Mouse (Mus musculus): ENCODE measurements around the gene Creb5. TPM values are rescaled to one million over a fixed set of nuclear protein-coding genes. Genes with fewer than 3 reads are reported as not detected.

Gene Creb5
- polyA plus RNA-seq, 1 experiment from 2014 or later: 25.4 TPM

- Histone ChIP-seq H3K27ac (ENCODE audit: low read length) (no peak overlapping the region), H3K9me3 (replicated peaks; ENCODE audit: control insufficient read depth, low read length) (no peaks in the 10 kb centered on the region), H3K27me3 (ENCODE audit: control insufficient read depth, insufficient read depth, low read length) (no peaks in the 10 kb centered on the region), H3K4me1 (ENCODE audit: control insufficient read depth, insufficient read depth, low read length) (no peaks in the 10 kb centered on the region), H3K4me3 (ENCODE audit: low read length) (no peak overlapping the region), H3K36me3 (ENCODE audit: control insufficient read depth, insufficient read depth) (no peaks in the 10 kb centered on the region), H3K9ac (ENCODE audit: low read length) (no peak overlapping the region), H3K4me2 (ENCODE audit: low read depth, low read length) (no peak overlapping the region)
- no peak for ATAC-seq (replicated peaks; ENCODE audit: extremely low read depth, insufficient read depth, low FRiP score)
- WGBS: 84% methylated on average over 9 of the region's 9 CpGs
These were observed 428.9 kb downstream of the Creb5 start for GRCm38 (mm10) chr6:53716013-53716412.

GRCm38 (mm10) chr6:53720009-53720408 is 432.9 kb downstream of the Creb5 start:
- H3K9me3 ChIP-seq (replicated peaks; ENCODE audit: control insufficient read depth, low read length): no peaks in the 10 kb centered on the region
- H3K9ac ChIP-seq (ENCODE audit: low read length): no peak overlapping the region
- WGBS: 84% methylated on average over 3 of the region's 3 CpGs

GRCm38 (mm10) chr6:53721595-53721994 is 434.5 kb downstream of the Creb5 start:
- no peak; the same call in 1 of the 2 replicates for ATAC-seq (replicated peaks; ENCODE audit: extremely low read depth, insufficient read depth, low FRiP score)

More at GRCm38 (mm10) chr6:53720009-53720408, 432.9 kb downstream of the Creb5 start:
- Histone ChIP-seq H3K4me3 (ENCODE audit: low read length) (no peak overlapping the region), H3K27ac (ENCODE audit: low read length) (no peak overlapping the region), H3K36me3 (ENCODE audit: control insufficient read depth, insufficient read depth) (no peaks in the 10 kb centered on the region), H3K4me1 (ENCODE audit: control insufficient read depth, insufficient read depth, low read length) (no peaks in the 10 kb centered on the region), H3K27me3 (ENCODE audit: control insufficient read depth, insufficient read depth, low read length) (no peaks in the 10 kb centered on the region), H3K4me2 (ENCODE audit: low read depth, low read length) (no peak overlapping the region)
- ATAC-seq (replicated peaks; ENCODE audit: extremely low read depth, insufficient read depth, low FRiP score): no peak

GRCm38 (mm10) chr6:53722694-53723093 is 435.6 kb downstream of the Creb5 start:
- Histone ChIP-seq H3K4me1 (ENCODE audit: control insufficient read depth, insufficient read depth, low read length) (no peaks in the 10 kb centered on the region), H3K9me3 (replicated peaks; ENCODE audit: control insufficient read depth, low read length) (no peaks in the 10 kb centered on the region), H3K36me3 (ENCODE audit: control insufficient read depth, insufficient read depth) (no peaks in the 10 kb centered on the region), H3K27ac (ENCODE audit: low read length) (no peak overlapping the region), H3K4me3 (ENCODE audit: low read length) (no peak overlapping the region), H3K27me3 (ENCODE audit: control insufficient read depth, insufficient read depth, low read length) (no peaks in the 10 kb centered on the region), H3K9ac (ENCODE audit: low read length) (no peak overlapping the region), H3K4me2 (ENCODE audit: low read depth, low read length) (no peak overlapping the region)
- WGBS: 68% methylated on average over 4 of the region's 4 CpGs
- ATAC-seq (replicated peaks; ENCODE audit: extremely low read depth, insufficient read depth, low FRiP score): no peak

More at GRCm38 (mm10) chr6:53721595-53721994, 434.5 kb downstream of the Creb5 start:
- no peak overlapping the region for H3K9ac ChIP-seq (ENCODE audit: low read length)
- WGBS: 13% methylated on average over 9 of the region's 9 CpGs
- H3K36me3 ChIP-seq (ENCODE audit: control insufficient read depth, insufficient read depth): no peaks in the 10 kb centered on the region
- H3K4me3 ChIP-seq (ENCODE audit: low read length): no peak overlapping the region
- no peak overlapping the region for H3K27ac ChIP-seq (ENCODE audit: low read length)
- H3K4me2 ChIP-seq (ENCODE audit: low read depth, low read length): no peak overlapping the region
- no peaks in the 10 kb centered on the region for H3K4me1 ChIP-seq (ENCODE audit: control insufficient read depth, insufficient read depth, low read length)
- no peaks in the 10 kb centered on the region for H3K27me3 ChIP-seq (ENCODE audit: control insufficient read depth, insufficient read depth, low read length)
- H3K9me3 ChIP-seq (replicated peaks; ENCODE audit: control insufficient read depth, low read length): no peaks in the 10 kb centered on the region

- Histone ChIP-seq H3K4me3 (ENCODE audit: low read length) (no peak overlapping the region), H3K4me1 (ENCODE audit: control insufficient read depth, insufficient read depth, low read length) (no peaks in the 10 kb centered on the region), H3K27ac (ENCODE audit: low read length) (no peak overlapping the region), H3K4me2 (ENCODE audit: low read depth, low read length) (no peak overlapping the region), H3K9me3 (replicated peaks; ENCODE audit: control insufficient read depth, low read length) (peaks cover 4% of the 10 kb centered on the region), H3K27me3 (ENCODE audit: control insufficient read depth, insufficient read depth, low read length) (no peaks in the 10 kb centered on the region), H3K9ac (ENCODE audit: low read length) (no peak overlapping the region), H3K36me3 (ENCODE audit: control insufficient read depth, insufficient read depth) (no peaks in the 10 kb centered on the region)
- no peak for ATAC-seq (replicated peaks; ENCODE audit: extremely low read depth, insufficient read depth, low FRiP score)
- 75% methylated on average over 7 of the region's 7 CpGs for WGBS
These were observed 443.4 kb downstream of the Creb5 start for GRCm38 (mm10) chr6:53730487-53730886.

- H3K4me1 ChIP-seq (ENCODE audit: control insufficient read depth, insufficient read depth, low read length): no peaks in the 10 kb centered on the region
- WGBS: 66% methylated on average over 5 of the region's 5 CpGs
- peaks cover 4% of the 10 kb centered on the region for H3K9me3 ChIP-seq (replicated peaks; ENCODE audit: control insufficient read depth, low read length)
- H3K4me3 ChIP-seq (ENCODE audit: low read length): no peak overlapping the region
- H3K9ac ChIP-seq (ENCODE audit: low read length): no peak overlapping the region
- ATAC-seq (replicated peaks; ENCODE audit: extremely low read depth, insufficient read depth, low FRiP score): no peak
- no peaks in the 10 kb centered on the region for H3K27me3 ChIP-seq (ENCODE audit: control insufficient read depth, insufficient read depth, low read length)
- no peak overlapping the region for H3K27ac ChIP-seq (ENCODE audit: low read length)
- H3K36me3 ChIP-seq (ENCODE audit: control insufficient read depth, insufficient read depth): no peaks in the 10 kb centered on the region
- H3K4me2 ChIP-seq (ENCODE audit: low read depth, low read length): no peak overlapping the region
These were observed 444.0 kb downstream of the Creb5 start for GRCm38 (mm10) chr6:53730996-53731485.

- no peak for ATAC-seq (replicated peaks; ENCODE audit: extremely low read depth, insufficient read depth, low FRiP score)
- Histone ChIP-seq H3K4me2 (ENCODE audit: low read depth, low read length) (no peak overlapping the region), H3K9me3 (replicated peaks; ENCODE audit: control insufficient read depth, low read length) (peaks cover 4% of the 10 kb centered on the region), H3K27me3 (ENCODE audit: control insufficient read depth, insufficient read depth, low read length) (no peaks in the 10 kb centered on the region), H3K9ac (ENCODE audit: low read length) (no peak overlapping the region), H3K27ac (ENCODE audit: low read length) (no peak overlapping the region), H3K36me3 (ENCODE audit: control insufficient read depth, insufficient read depth) (no peaks in the 10 kb centered on the region), H3K4me3 (ENCODE audit: low read length) (no peak overlapping the region), H3K4me1 (ENCODE audit: control insufficient read depth, insufficient read depth, low read length) (no peaks in the 10 kb centered on the region)
- 63% methylated on average over 1 of the region's 1 CpGs for WGBS
These were observed 446.5 kb downstream of the Creb5 start for GRCm38 (mm10) chr6:53733546-53733945.

GRCm38 (mm10) chr6:53733999-53734398 is 446.9 kb downstream of the Creb5 start:
- no peak overlapping the region for H3K4me2 ChIP-seq (ENCODE audit: low read depth, low read length)
- no peak for ATAC-seq (replicated peaks; ENCODE audit: extremely low read depth, insufficient read depth, low FRiP score)
- no peaks in the 10 kb centered on the region for H3K4me1 ChIP-seq (ENCODE audit: control insufficient read depth, insufficient read depth, low read length)
- WGBS: 22% methylated on average over 4 of the region's 4 CpGs
- no peak overlapping the region for H3K4me3 ChIP-seq (ENCODE audit: low read length)
- H3K36me3 ChIP-seq (ENCODE audit: control insufficient read depth, insufficient read depth): no peaks in the 10 kb centered on the region
- H3K9me3 ChIP-seq (replicated peaks; ENCODE audit: control insufficient read depth, low read length): peaks cover 4% of the 10 kb centered on the region
- no peak overlapping the region for H3K9ac ChIP-seq (ENCODE audit: low read length)
- no peak overlapping the region for H3K27ac ChIP-seq (ENCODE audit: low read length)
- H3K27me3 ChIP-seq (ENCODE audit: control insufficient read depth, insufficient read depth, low read length): no peaks in the 10 kb centered on the region

- Histone ChIP-seq H3K9me3 (replicated peaks; ENCODE audit: control insufficient read depth, low read length) (peaks cover 4% of the 10 kb centered on the region), H3K36me3 (ENCODE audit: control insufficient read depth, insufficient read depth) (no peaks in the 10 kb centered on the region), H3K4me1 (ENCODE audit: control insufficient read depth, insufficient read depth, low read length) (no peaks in the 10 kb centered on the region), H3K4me2 (ENCODE audit: low read depth, low read length) (no peak overlapping the region), H3K27me3 (ENCODE audit: control insufficient read depth, insufficient read depth, low read length) (no peaks in the 10 kb centered on the region), H3K27ac (ENCODE audit: low read length) (no peak overlapping the region), H3K9ac (ENCODE audit: low read length) (no peak overlapping the region), H3K4me3 (ENCODE audit: low read length) (no peak overlapping the region)
- ATAC-seq (replicated peaks; ENCODE audit: extremely low read depth, insufficient read depth, low FRiP score): no peak
- 68% methylated on average over 6 of the region's 6 CpGs for WGBS
These were observed 448.6 kb downstream of the Creb5 start for GRCm38 (mm10) chr6:53735696-53736095.

Measured in heart, embryonic 16.5 days (tissue).